Mouse (Mus musculus): ENCODE data around the gene 2310011J03Rik. TPM values are rescaled to one million over a fixed set of nuclear protein-coding genes. Genes with fewer than 3 reads are reported as not detected.

Gene 2310011J03Rik
- polyA plus RNA-seq, 1 experiment from 2014 or later, result 60.2 TPM

DNA sequence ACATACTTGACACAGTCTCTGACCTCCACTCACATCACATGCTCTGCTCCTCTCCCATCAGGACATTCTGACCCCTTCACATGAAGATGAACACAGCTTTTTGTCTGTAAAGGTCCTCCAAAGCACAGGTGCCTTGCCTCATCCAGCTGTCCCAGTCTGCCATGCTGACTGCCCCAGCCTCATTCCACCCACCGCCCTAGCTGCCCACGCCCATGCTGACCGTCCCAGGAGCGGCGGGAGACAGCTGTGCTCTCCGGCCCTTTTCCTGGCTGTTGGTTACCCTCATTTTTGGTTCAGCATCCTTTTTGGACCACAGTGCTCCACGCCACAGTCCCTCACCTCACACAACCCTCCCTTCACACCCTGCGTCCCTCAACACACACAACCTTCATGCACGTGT lies 41.9 kb downstream of the 2310011J03Rik start:
- H3K4me1 ChIP-seq, result peaks cover 6% of the 10 kb centered on the region; the same call in 1 of the 2 replicates
- H3K27ac ChIP-seq, result no peak overlapping the region
- no peaks in the 10 kb centered on the region for H3K9me3 ChIP-seq
- DNase-seq (ENCODE audit: extremely low spot score, low spot score), result no peak
- H3K36me3 ChIP-seq (replicated peaks), result peaks cover 99% of the 10 kb centered on the region
- 96% methylated on average over 9 of the region's 9 CpGs for WGBS
- H3K27me3 ChIP-seq (ENCODE audit: poor library complexity, severe bottlenecking), result no peaks in the 10 kb centered on the region
- H3K4me3 ChIP-seq, result no peak overlapping the region

DNA sequence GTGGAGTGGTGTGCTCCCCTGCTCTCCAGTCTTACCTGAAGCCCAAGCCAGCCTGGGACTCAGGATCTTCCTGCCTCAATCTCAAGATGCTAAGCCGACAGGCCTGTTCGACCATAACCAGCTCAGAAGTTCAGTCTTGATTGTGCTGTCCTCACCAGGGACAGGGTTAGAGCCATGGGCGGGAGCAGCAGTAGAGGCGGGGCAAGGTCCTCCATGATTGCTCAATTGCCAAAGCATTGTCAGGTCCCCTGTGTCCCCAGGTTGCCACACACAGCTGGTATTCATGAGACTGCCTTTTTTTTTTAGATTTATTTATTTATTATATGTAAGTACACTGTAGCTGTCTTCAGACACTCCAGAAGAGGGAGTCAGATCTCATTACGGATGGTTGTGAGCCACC lies 44.1 kb downstream of the 2310011J03Rik start:
- 84% methylated on average over 5 of the region's 5 CpGs for WGBS
- Histone ChIP-seq H3K9me3 (no peaks in the 10 kb centered on the region), H3K4me3 (no peak overlapping the region), H3K27me3 (ENCODE audit: poor library complexity, severe bottlenecking) (no peaks in the 10 kb centered on the region), H3K36me3 (replicated peaks) (peaks cover 94% of the 10 kb centered on the region), H3K27ac (no peak overlapping the region), H3K4me1 (peaks cover 18% of the 10 kb centered on the region)
- no peak for DNase-seq (ENCODE audit: extremely low spot score, low spot score)

DNA sequence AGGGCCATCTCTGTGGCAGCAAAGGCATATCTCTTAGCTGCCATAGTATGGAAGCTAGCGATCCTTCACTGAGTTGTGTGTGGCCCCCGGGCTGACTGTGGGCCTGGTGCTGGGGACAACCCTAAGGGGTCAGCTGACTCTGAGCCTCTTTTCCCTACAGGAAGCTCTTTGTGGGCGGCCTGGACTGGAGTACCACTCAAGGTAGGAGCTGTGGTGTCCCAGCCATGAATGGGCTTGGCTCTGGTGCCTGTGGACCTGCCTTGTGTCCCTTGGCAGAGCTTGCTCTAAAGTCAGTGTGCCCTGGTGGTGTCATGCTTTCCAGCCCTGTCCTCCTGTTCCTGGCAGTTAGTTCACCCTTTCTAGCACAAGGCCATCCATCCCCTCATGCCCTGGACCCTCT lies 46.5 kb downstream of the 2310011J03Rik start:
- 92% methylated on average over 3 of the region's 3 CpGs for WGBS

DNA sequence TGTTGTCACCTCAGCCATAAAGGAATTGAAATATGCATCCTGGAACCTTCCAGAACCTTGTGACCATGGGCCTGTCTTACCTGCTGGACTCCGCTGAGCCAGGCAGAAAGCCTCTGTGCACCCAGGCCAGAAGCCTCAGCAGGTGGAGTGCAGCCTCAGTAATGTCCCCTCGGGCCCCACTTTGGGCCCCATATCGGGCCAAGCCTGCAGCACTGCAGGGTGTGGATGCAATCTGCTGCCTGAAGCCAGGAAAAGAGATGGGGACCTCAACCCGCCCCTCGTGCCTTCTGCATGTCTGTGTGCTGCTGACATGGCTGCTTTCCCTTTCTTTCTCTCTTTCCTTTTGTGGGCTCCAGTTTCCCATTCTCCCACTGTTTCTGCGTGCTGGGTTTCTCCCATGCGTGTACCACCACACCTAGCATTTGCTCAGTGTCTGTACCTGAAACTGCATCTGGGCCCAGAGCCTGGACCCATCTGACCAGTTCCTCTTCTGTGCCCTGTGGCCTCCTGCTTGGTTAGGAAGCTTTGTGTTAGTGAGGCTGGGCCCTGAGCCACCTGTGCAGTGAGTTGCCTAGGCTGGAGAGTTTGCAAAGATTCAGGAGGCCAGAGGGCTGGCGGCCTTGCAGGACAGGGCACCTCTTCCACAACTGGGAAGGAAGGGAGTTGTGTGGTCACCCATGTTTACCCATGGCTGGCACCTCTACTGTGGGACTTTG lies 48.3 kb downstream of the 2310011J03Rik start:
- Histone ChIP-seq H3K4me3 (no peak overlapping the region; the same call in 1 of the 2 replicates), H3K36me3 (replicated peaks) (peaks cover 93% of the 10 kb centered on the region), H3K27ac (no peak overlapping the region), H3K9me3 (no peaks in the 10 kb centered on the region), H3K27me3 (ENCODE audit: poor library complexity, severe bottlenecking) (no peaks in the 10 kb centered on the region), H3K4me1 (peaks cover 53% of the 10 kb centered on the region)
- no peak for DNase-seq (ENCODE audit: extremely low spot score, low spot score)
- WGBS, result 93% methylated on average over 8 of the region's 8 CpGs

More for the DNA sequence above, 46.5 kb downstream of the 2310011J03Rik start:
- H3K27ac ChIP-seq, result no peak overlapping the region
- peaks cover 95% of the 10 kb centered on the region for H3K36me3 ChIP-seq (replicated peaks)
- H3K4me3 ChIP-seq, result no peak overlapping the region
- peaks cover 35% of the 10 kb centered on the region for H3K4me1 ChIP-seq
- H3K9me3 ChIP-seq, result no peaks in the 10 kb centered on the region
- DNase-seq (ENCODE audit: extremely low spot score, low spot score), result no peak
- no peaks in the 10 kb centered on the region for H3K27me3 ChIP-seq (ENCODE audit: poor library complexity, severe bottlenecking)

DNA sequence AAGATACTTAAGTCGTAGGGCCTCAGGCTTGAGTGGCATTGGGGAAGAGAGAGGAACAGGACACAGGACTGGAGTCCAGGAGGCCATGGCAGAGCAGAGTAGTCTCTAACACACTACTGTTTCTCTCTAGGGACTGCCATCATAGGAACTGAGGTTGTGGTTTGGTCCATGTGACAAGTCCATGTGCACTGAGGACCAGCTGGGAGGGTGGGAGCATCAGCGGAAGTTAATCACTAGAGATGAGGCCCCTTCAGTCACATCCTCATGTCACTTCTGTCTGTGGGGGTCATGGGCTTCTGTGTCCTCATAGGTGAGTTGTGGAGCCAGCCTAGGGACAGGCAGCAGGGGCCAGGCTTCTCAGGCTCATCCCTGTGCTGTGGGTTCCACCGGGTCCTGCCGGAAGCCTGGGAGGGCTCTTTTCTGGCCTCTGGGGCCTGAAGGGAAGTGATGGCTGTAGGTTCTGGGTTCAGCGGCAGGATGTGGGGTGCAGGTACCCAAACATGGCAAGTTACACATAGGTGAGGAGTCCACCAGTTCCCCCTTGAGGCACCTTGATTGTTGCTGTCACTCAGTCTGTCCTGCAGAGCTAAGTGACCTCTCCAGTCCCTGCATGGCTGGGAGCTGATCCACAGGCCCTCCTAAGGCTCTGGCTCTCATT lies 49.0 kb downstream of the 2310011J03Rik start:
- Histone ChIP-seq H3K9me3 (no peaks in the 10 kb centered on the region), H3K36me3 (replicated peaks) (peaks cover 93% of the 10 kb centered on the region)
- 94% methylated on average over 5 of the region's 5 CpGs for WGBS

DNA sequence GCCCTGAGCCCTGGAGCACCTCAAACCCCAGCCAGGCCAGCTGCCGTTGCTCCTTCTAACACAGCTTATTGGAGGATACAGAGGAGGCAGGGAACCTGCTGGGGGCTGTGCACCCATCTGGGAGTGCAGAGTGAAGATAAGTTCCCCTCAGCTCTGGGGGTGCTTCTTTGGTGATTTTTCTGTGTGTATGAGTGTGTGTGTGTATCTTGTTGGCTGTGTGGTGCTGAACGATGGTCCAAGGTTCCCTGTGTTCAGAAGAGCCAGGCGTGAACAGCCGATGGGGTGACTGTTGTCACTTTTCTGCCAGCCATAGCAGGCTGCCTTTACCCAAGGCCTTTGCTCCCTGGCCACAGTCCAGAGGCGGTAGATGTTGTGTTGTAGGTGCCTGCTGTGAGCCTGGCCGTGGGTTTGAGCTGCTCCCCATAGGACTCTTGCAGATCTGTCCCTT lies 49.6 kb downstream of the 2310011J03Rik start:
- 0 out of 2 replicates have a peak overlapping the region, but pooled peaks have one; percentile 10 for H3K4me3 ChIP-seq
- peaks cover 89% of the 10 kb centered on the region for H3K36me3 ChIP-seq (replicated peaks)
- 84% methylated on average over 6 of the region's 6 CpGs for WGBS
- peaks cover 66% of the 10 kb centered on the region for H3K4me1 ChIP-seq
- no peak for DNase-seq (ENCODE audit: extremely low spot score, low spot score)
- 0 out of 2 replicates have a peak overlapping the region, but pooled peaks have one; percentile 8 for H3K27ac ChIP-seq
- H3K9me3 ChIP-seq, result no peaks in the 10 kb centered on the region
- H3K27me3 ChIP-seq (ENCODE audit: poor library complexity, severe bottlenecking), result no peaks in the 10 kb centered on the region

More for the DNA sequence above, 49.0 kb downstream of the 2310011J03Rik start:
- no peak for DNase-seq (ENCODE audit: extremely low spot score, low spot score)
- peak overlapping the region; percentile 10; the same call in 1 of the 2 replicates for H3K4me3 ChIP-seq
- H3K4me1 ChIP-seq, result peaks cover 61% of the 10 kb centered on the region
- H3K27me3 ChIP-seq (ENCODE audit: poor library complexity, severe bottlenecking), result no peaks in the 10 kb centered on the region
- 0 out of 2 replicates have a peak overlapping the region, but pooled peaks have one; percentile 37 for H3K27ac ChIP-seq

DNA sequence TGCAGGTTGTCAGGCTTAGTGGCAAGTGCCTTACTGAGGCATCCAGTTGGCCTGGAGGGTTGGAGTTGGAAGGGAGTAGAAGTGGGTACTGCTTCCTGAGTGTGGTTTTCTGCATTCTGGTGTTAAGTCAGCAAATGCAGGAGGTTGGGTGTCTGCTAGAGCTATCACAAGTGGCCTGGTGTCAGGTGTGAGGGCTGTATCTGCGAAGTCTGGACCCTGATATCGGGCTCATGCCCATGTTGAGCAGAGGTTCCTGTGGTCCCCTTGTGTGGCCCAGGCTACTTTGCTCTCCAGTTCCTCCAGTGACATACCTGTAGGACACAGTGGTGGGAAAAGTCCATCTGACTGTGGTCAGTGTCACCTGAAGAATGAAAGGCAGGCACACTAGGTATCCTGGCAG lies 50.2 kb downstream of the 2310011J03Rik start:
- H3K27me3 ChIP-seq (ENCODE audit: poor library complexity, severe bottlenecking), result no peaks in the 10 kb centered on the region
- no peak overlapping the region for H3K4me3 ChIP-seq
- peaks cover 82% of the 10 kb centered on the region for H3K36me3 ChIP-seq (replicated peaks)
- no peak for DNase-seq (ENCODE audit: extremely low spot score, low spot score)
- no peaks in the 10 kb centered on the region for H3K9me3 ChIP-seq
- peaks cover 70% of the 10 kb centered on the region for H3K4me1 ChIP-seq
- no peak overlapping the region for H3K27ac ChIP-seq
- WGBS, result 96% methylated on average over 2 of the region's 2 CpGs

Small RNA genes lying within 50 kb of the gene (microRNA-seq; reads per million reads assigned to microRNA genes)
- not detected for gene Mir6911

Other genes with a start within 250 kb of the 2310011J03Rik start
- 14.7 and 15.6 TPM in 2 replicates for gene Sbno2, start 215.0 kb downstream of the 2310011J03Rik start, polyA plus RNA-seq (2016; fragmentation: Nextera tagmentation; extraction: Ambion mirVana)
- 14.4 and 18.1 TPM in 2 replicates for gene Stk11, start 204.7 kb downstream of the 2310011J03Rik start, polyA plus RNA-seq (2016; fragmentation: Nextera tagmentation; extraction: Ambion mirVana)
- gene Atp5d, start 181.9 kb downstream of the 2310011J03Rik start, polyA plus RNA-seq (2016; fragmentation: Nextera tagmentation; extraction: Ambion mirVana), result 495 and 498 TPM in 2 replicates
- 6.8 and 7.3 TPM in 2 replicates for gene Cbarp, start 179.7 kb downstream of the 2310011J03Rik start, polyA plus RNA-seq (2016; fragmentation: Nextera tagmentation; extraction: Ambion mirVana)
- 19.1 and 19.8 TPM in 2 replicates for gene Midn, start 172.3 kb downstream of the 2310011J03Rik start, polyA plus RNA-seq (2016; fragmentation: Nextera tagmentation; extraction: Ambion mirVana)
- gene Cirbp, start 154.6 kb downstream of the 2310011J03Rik start, polyA plus RNA-seq (2016; fragmentation: Nextera tagmentation; extraction: Ambion mirVana), result 90.9 and 116 TPM in 2 replicates
- 9.8 and 10.7 TPM in 2 replicates for gene 1600002K03Rik, start 147.6 kb downstream of the 2310011J03Rik start, polyA plus RNA-seq (2016; fragmentation: Nextera tagmentation; extraction: Ambion mirVana)
- 23.2 and 24.2 TPM in 2 replicates for gene Efna2, start 141.1 kb downstream of the 2310011J03Rik start, polyA plus RNA-seq (2016; fragmentation: Nextera tagmentation; extraction: Ambion mirVana)
- gene Mum1, start 94.1 kb downstream of the 2310011J03Rik start, polyA plus RNA-seq (2016; fragmentation: Nextera tagmentation; extraction: Ambion mirVana), result 89.4 and 98.3 TPM in 2 replicates
- gene Ndufs7, start 71.4 kb downstream of the 2310011J03Rik start, polyA plus RNA-seq (2016; fragmentation: Nextera tagmentation; extraction: Ambion mirVana), result 309 and 314 TPM in 2 replicates
- 18.3 and 19.1 TPM in 2 replicates for gene Gamt, start 59.5 kb downstream of the 2310011J03Rik start, polyA plus RNA-seq (2016; fragmentation: Nextera tagmentation; extraction: Ambion mirVana)
- gene Dazap1, start 59.1 kb downstream of the 2310011J03Rik start, polyA plus RNA-seq (2016; fragmentation: Nextera tagmentation; extraction: Ambion mirVana), result 48.2 and 52.3 TPM in 2 replicates
- 1,138 and 1,144 TPM in 2 replicates for gene Rps15, start 28.1 kb downstream of the 2310011J03Rik start, polyA plus RNA-seq (2016; fragmentation: Nextera tagmentation; extraction: Ambion mirVana)
- gene Apc2, start 24.6 kb downstream of the 2310011J03Rik start, polyA plus RNA-seq (2016; fragmentation: Nextera tagmentation; extraction: Ambion mirVana), result 19.4 and 27.0 TPM in 2 replicates
- gene Pcsk4, start 9.0 kb upstream of the 2310011J03Rik start, polyA plus RNA-seq (2016; fragmentation: Nextera tagmentation; extraction: Ambion mirVana), result 5.7 and 6.7 TPM in 2 replicates
- 7.7 and 9.1 TPM in 2 replicates for gene Reep6, start 9.4 kb upstream of the 2310011J03Rik start, polyA plus RNA-seq (2016; fragmentation: Nextera tagmentation; extraction: Ambion mirVana)
- gene Adamtsl5, start 27.9 kb upstream of the 2310011J03Rik start, polyA plus RNA-seq (2016; fragmentation: Nextera tagmentation; extraction: Ambion mirVana), result 0.27 and 0.54 TPM in 2 replicates
- gene Plk5, start 35.9 kb upstream of the 2310011J03Rik start, polyA plus RNA-seq (2016; fragmentation: Nextera tagmentation; extraction: Ambion mirVana), result 0.43 and 0.71 TPM in 2 replicates
- 6.8 and 7.0 TPM in 2 replicates for gene Mex3d, start 67.1 kb upstream of the 2310011J03Rik start, polyA plus RNA-seq (2016; fragmentation: Nextera tagmentation; extraction: Ambion mirVana)
- gene Mbd3, start 79.0 kb upstream of the 2310011J03Rik start, polyA plus RNA-seq (2016; fragmentation: Nextera tagmentation; extraction: Ambion mirVana), result 343 and 346 TPM in 2 replicates
- 625 and 631 TPM in 2 replicates for gene Uqcr11, start 86.3 kb upstream of the 2310011J03Rik start, polyA plus RNA-seq (2016; fragmentation: Nextera tagmentation; extraction: Ambion mirVana)
- gene Tcf3, start 113.1 kb upstream of the 2310011J03Rik start, polyA plus RNA-seq (2016; fragmentation: Nextera tagmentation; extraction: Ambion mirVana), result 191 and 199 TPM in 2 replicates
- 0.05 and 0.07 TPM in 2 replicates for gene Onecut3, start 174.3 kb upstream of the 2310011J03Rik start, polyA plus RNA-seq (2016; fragmentation: Nextera tagmentation; extraction: Ambion mirVana)
- 0.51 and 0.71 TPM in 2 replicates for gene Atp8b3, start 218.6 kb upstream of the 2310011J03Rik start, polyA plus RNA-seq (2016; fragmentation: Nextera tagmentation; extraction: Ambion mirVana)
- gene Rexo1, start 241.0 kb upstream of the 2310011J03Rik start, polyA plus RNA-seq (2016; fragmentation: Nextera tagmentation; extraction: Ambion mirVana), result 32.8 and 34.8 TPM in 2 replicates